Mouse (Mus musculus): ENCODE measurements at regions not wholly inside any gene's neighbourhood (a gene's known extent, or its start where the extent isn't known, plus 50 kb on each side); places are given as distances from the start of the nearest gene placed in this dataset.

- peak; percentile 93 for DNase-seq
Measured at GRCm38 (mm10) chr2:170218230-170219044, 70.5 kb upstream of the Zfp217 start.

GRCm38 (mm10) chr2:170216311-170216710, 68.4 kb upstream of the Zfp217 start:
- DNase-seq, result no peak

GRCm38 (mm10) chr2:170209121-170209520, 61.2 kb upstream of the Zfp217 start:
- no peak for DNase-seq

- DNase-seq, result no peak
Measured at GRCm38 (mm10) chr2:170207878-170208277, 60.0 kb upstream of the Zfp217 start.

GRCm38 (mm10) chr2:170207395-170207794, 59.5 kb upstream of the Zfp217 start:
- DNase-seq, result no peak

- no peak for DNase-seq
Measured at GRCm38 (mm10) chr2:170206870-170207269, 59.0 kb upstream of the Zfp217 start.

GRCm38 (mm10) chr2:170206442-170206754, 58.5 kb upstream of the Zfp217 start:
- peak; percentile 55 for DNase-seq

- peak; percentile 28 for DNase-seq
Measured at GRCm38 (mm10) chr2:170205591-170206441, 57.9 kb upstream of the Zfp217 start.

GRCm38 (mm10) chr2:170204768-170205514, 57.0 kb upstream of the Zfp217 start:
- no peak for DNase-seq

- no peak for DNase-seq
Measured at GRCm38 (mm10) chr2:170203496-170203895, 55.6 kb upstream of the Zfp217 start.

- no peak for DNase-seq
Measured at GRCm38 (mm10) chr2:170201816-170202371, 54.0 kb upstream of the Zfp217 start.
